Mouse (Mus musculus) heart, postnatal 0 days (tissue): Measurements from ENCODE around the gene Cyp2d22. TPM values are rescaled to one million over a fixed set of nuclear protein-coding genes. Genes with fewer than 3 reads are reported as not detected.

Experiments used
- ATAC-seq: fragments of 200-750 bp; cut with Nextera tagmentation; 2 replicates; pipeline ENCODE4 v1.8.0; 2017; ENCODE audit warnings: low read depth, moderate number of reproducible peaks, moderate library complexity; ENCODE audit not compliant: insufficient read depth
- DNase-seq: peaks from one replicate; pipeline ENCODE4 v3.0.0-alpha.2; 2016; ENCODE audit warnings: low spot score
- H3K27ac ChIP-seq: fragments of 300-500 bp; sonication (generic); 2 replicates; pipeline ENCODE4 v1.5.1; 2014; ENCODE audit warnings: low read depth, mild to moderate bottlenecking
- H3K27me3 ChIP-seq: fragments of 300-500 bp; sonication (generic); 2 replicates; pipeline ENCODE4 v1.6.1; 2014; ENCODE audit warnings: low read length, mixed read lengths; ENCODE audit not compliant: control insufficient read depth, insufficient read depth
- H3K36me3 ChIP-seq: fragments of 300-500 bp; sonication (generic); replicated peaks from 2 replicates; pipeline ENCODE4 v1.6.1; 2014; ENCODE audit warnings: low read length, mixed read lengths; ENCODE audit not compliant: control insufficient read depth, insufficient read depth
- H3K4me1 ChIP-seq: fragments of 300-500 bp; sonication (generic); 2 replicates; pipeline ENCODE4 v1.6.1; 2014; ENCODE audit warnings: antibody characterized with exemption; ENCODE audit not compliant: control insufficient read depth, insufficient read depth
- H3K4me2 ChIP-seq: fragments of 300-500 bp; sonication (generic); 2 replicates; pipeline ENCODE4 v1.6.1; 2014; ENCODE audit warnings: low read depth, mild to moderate bottlenecking, low read length, moderate library complexity
- H3K4me3 ChIP-seq: fragments of 300-500 bp; sonication (generic); 2 replicates; pipeline ENCODE4 v1.5.1; 2014; ENCODE audit warnings: low read depth, low read length
- H3K9ac ChIP-seq: fragments of 300-500 bp; sonication (generic); replicated peaks from 2 replicates; pipeline ENCODE4 v1.6.1; 2014; ENCODE audit warnings: low read depth, low read length, mixed read lengths
- H3K9me3 ChIP-seq: fragments of 300-500 bp; sonication (generic); replicated peaks from 2 replicates; pipeline ENCODE4 v1.6.1; 2016; ENCODE audit warnings: low read length; ENCODE audit not compliant: control insufficient read depth
- CTCF ChIP-seq: IDR thresholded peaks from 2 replicates; pipeline ENCODE4 v1.5.1; 2016; ENCODE audit warnings: antibody characterized with exemption, control low read depth, low read depth
- EP300 ChIP-seq: IDR thresholded peaks from 2 replicates; pipeline ENCODE4 v1.6.1; 2016; ENCODE audit warnings: antibody characterized with exemption, low read depth
- WGBS: fragments of 180-500 bp; shearing (Covaris S2); extraction: QIAGEN DNeasy Blood & Tissue Kit; methylation state at CpG from one replicate; pipeline ENCODE4 v1.1.7; 2014; 5-methylcytosine and 5-hydroxymethylcytosine counted together
- polyA plus RNA-seq: library from polyadenylated mRNA; unstranded; fragments of >200 nt; fragmentation: Nextera tagmentation; extraction: Ambion mirVana; gene quantifications from 2 replicates; pipeline ENCODE4 v1.2.1, GENCODE M21; 2015
- total RNA-seq: library from RNA; depleted of rRNA; stranded (reverse); fragments of >200 nt; gene quantifications from 2 replicates; pipeline ENCODE4 v1.2.3, GENCODE M21; 2014; ENCODE audit warnings: low replicate concordance

Cyp2d22 gene
- total and polyA plus RNA-seq, 2 experiments from 2014 or later = 10.1 to 16.8 TPM

DNA sequence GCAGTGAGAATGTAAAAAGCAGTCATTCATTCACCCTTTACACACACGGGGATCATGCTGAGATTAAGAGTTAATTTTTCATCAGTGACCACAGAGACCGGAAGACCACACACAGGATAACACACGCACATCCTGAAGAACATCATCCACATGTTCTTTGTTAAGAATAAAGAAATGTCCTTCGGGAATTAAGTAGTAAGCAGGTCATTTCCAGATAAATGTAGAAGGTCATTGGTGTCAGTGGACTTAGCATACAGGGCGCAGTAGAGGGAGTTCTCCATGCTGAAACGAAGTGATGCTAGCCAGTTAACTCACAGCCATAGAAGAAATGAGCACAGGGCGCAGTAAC lies 628 bp upstream of the Cyp2d22 start:
- peak; percentile 64 for DNase-seq
- WGBS = 26% methylated on average over 7 of the region's 7 CpGs
- peak overlapping the region; percentile 93 for H3K27ac ChIP-seq
- H3K9ac ChIP-seq = peak overlapping the region; percentile 40; the same call in 1 of the 2 replicates
- H3K36me3 ChIP-seq = no peaks in the 10 kb centered on the region
- peaks cover 35% of the 10 kb centered on the region for H3K4me1 ChIP-seq
- ATAC-seq = peak; percentile 39
- no peaks in the 10 kb centered on the region for H3K9me3 ChIP-seq
- H3K4me3 ChIP-seq = peak overlapping the region; percentile 58
- H3K4me2 ChIP-seq = peak overlapping the region; percentile 80
- H3K27me3 ChIP-seq = no peaks in the 10 kb centered on the region
- TF ChIP-seq CTCF = no peak
- peak; percentile 73 for TF ChIP-seq EP300

GRCm38 (mm10) chr15:82379511-82379870 lies 569 bp downstream of the Cyp2d22 start:
- peak overlapping the region; percentile 93 for H3K27ac ChIP-seq
- peak overlapping the region; percentile 57 for H3K9ac ChIP-seq
- no peaks in the 10 kb centered on the region for H3K9me3 ChIP-seq
- peak overlapping the region; percentile 58 for H3K4me3 ChIP-seq
- TF ChIP-seq CTCF = no peak
- TF ChIP-seq EP300 = no peak
- DNase-seq (no peak), ATAC-seq (no peak; the same call in 1 of the 2 replicates)
- peak overlapping the region; percentile 80 for H3K4me2 ChIP-seq
- peaks cover 35% of the 10 kb centered on the region for H3K4me1 ChIP-seq
- H3K27me3 ChIP-seq = no peaks in the 10 kb centered on the region
- H3K36me3 ChIP-seq = peaks cover 8% of the 10 kb centered on the region; the same call in 1 of the 2 replicates
- WGBS = 25% methylated on average over 7 of the region's 7 CpGs

DNA sequence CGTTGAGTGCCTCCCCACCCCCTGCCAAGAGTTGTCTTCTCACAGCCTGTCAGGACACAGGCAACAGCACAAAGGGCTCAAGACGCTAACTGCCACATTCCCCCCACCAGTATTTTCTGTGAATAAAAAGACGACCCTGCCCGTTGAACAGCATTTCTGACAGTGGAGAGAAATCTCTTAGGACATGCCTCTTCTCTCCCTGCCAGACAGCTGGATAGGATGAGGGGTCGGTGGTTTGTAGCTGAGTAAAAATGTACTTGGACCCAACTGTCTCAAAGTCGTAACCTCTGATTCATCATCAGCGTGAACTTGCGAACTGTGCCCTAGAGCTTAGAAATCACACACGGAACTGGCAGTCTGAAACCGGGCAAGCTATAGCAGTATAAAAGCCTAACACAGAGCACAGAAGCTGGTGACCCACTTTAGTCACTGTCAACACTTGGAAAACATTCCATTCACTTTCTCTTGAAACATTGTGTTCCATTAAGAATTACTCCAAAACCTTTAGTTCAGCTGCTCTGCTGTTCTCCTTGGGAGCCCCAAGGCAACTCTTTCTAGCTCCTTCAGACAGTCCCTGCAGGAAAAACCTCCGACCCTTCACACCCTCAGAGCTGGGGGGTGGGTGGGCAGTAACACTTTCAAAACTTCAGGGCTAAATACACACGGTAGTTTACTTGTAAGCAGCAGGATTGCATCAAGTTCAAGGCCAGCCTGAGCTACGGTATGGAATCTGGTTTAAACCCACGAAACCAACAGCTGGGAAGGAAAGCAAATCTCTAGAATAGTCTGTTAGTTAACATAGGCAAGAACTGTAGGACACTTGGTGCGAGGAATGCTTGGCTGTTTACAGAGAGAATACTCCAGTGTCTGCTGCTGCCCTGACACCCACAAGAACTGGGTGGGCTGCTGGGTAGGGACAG lies 1.5 kb downstream of the Cyp2d22 start:
- TF ChIP-seq CTCF (no peak), EP300 (no peak)
- no peak overlapping the region; the same call in 1 of the 2 replicates for H3K9ac ChIP-seq
- H3K9me3 ChIP-seq = no peaks in the 10 kb centered on the region
- H3K27me3 ChIP-seq = no peaks in the 10 kb centered on the region
- ATAC-seq = no peak; the same call in 1 of the 2 replicates
- peak overlapping the region; percentile 80 for H3K4me2 ChIP-seq
- DNase-seq = peak; percentile 47
- peak overlapping the region; percentile 93 for H3K27ac ChIP-seq
- H3K36me3 ChIP-seq = peaks cover 10% of the 10 kb centered on the region; the same call in 1 of the 2 replicates
- peaks cover 35% of the 10 kb centered on the region for H3K4me1 ChIP-seq
- 42% methylated on average over 15 of the region's 15 CpGs for WGBS
- peak overlapping the region; percentile 58; the same call in 1 of the 2 replicates for H3K4me3 ChIP-seq

- Histone ChIP-seq H3K9ac (no peak overlapping the region), H3K4me3 (no peak overlapping the region), H3K36me3 (peaks cover 10% of the 10 kb centered on the region; the same call in 1 of the 2 replicates), H3K4me1 (peaks cover 35% of the 10 kb centered on the region), H3K27me3 (no peaks in the 10 kb centered on the region), H3K9me3 (no peaks in the 10 kb centered on the region), H3K27ac (peak overlapping the region; percentile 93), H3K4me2 (peak overlapping the region; percentile 80)
- no peak for ATAC-seq
- 77% methylated on average over 5 of the region's 5 CpGs for WGBS
- TF ChIP-seq CTCF = no peak
- no peak for DNase-seq
Observed at GRCm38 (mm10) chr15:82377701-82378100, 2.4 kb downstream of the Cyp2d22 start.

DNA sequence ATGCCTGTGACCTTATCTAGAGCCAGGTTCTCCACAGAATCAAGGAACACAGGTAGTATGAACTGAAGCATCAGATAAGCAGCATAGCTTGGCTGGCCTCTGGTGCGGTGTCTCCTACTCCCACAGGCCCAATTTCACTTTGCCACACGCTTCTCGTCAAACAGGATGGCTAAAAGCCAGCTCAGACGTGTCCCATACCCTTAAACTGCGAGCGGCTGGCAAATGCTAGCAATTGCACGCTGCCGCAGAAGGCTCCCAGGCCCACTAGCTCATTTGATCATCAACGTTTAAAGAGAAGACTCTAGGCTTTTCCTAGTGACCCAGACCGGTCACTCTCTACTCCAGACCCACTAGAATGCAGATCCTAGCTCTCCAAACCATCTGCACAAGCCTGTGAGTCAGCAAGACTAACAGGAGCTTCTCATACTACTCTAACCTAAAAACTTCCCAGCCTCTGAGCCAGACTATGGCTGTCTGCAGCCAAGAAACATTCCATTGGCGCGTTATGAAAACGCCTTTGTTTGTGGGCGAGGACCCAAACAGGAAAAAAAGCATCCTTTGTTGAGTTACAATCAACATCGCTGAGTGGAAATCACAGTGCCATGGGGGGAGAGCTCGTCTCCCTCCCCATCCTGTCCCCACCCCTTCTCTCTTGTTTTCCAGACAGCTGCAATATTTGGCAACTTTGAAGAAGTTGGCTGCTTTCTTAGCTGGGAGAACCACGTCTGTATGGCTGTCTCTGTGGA lies 3.5 kb downstream of the Cyp2d22 start:
- Histone ChIP-seq H3K4me2 (no peak overlapping the region), H3K4me1 (peaks cover 35% of the 10 kb centered on the region), H3K4me3 (no peak overlapping the region), H3K9me3 (no peaks in the 10 kb centered on the region), H3K27ac (peak overlapping the region; percentile 93), H3K27me3 (no peaks in the 10 kb centered on the region), H3K36me3 (peaks cover 10% of the 10 kb centered on the region; the same call in 1 of the 2 replicates), H3K9ac (no peak overlapping the region)
- TF ChIP-seq EP300 = no peak
- no peak for TF ChIP-seq CTCF
- WGBS = 67% methylated on average over 17 of the region's 17 CpGs
- DNase-seq = peak; percentile 75
- ATAC-seq = peak; percentile 18
